Mouse (Mus musculus): ENCODE measurements at regions not wholly inside any gene's neighbourhood (a gene's known extent, or its start where the extent isn't known, plus 50 kb on each side); places are given as distances from the start of the nearest gene placed in this dataset.
A peak's percentile ranks its signal among the peaks of the same experiment; 100 is the strongest.

DNA sequence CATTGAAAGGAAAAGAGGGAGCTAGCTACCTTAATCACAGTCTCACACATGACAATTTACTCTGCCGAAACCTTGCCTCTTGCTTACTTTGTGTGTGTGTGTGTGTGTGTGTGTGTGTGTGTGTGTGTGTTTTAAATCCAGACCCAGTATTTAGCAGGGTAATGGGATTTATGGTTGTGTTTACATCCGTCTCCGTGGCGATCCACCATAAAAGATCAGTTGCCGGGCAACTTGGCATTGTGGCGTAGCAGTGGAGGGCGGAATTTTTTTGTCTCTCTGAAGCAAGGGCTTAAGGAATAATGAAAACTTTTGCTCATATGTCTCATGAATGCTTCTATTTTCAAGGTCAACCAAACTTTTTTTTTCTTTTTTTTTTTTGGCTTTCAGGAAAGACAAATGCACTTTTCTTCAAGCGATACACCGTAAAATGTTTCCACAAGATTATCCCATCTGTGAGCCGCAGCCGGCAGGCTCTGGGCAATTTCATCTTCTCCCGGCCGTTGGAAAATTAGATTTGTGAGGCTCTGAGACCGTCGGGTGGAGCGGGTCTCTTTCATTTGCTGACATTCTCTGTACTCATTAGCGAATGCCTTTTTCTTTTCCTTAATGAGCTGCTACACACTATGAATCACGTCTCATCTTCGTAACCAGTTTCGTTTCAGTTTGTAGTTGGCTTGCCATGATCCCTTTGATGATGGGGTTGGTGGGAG, 53.9 kb upstream of the Ptch1 start:
- Histone ChIP-seq H3K4me3 (no peak overlapping the region), H3K27me3 (replicated peaks) (no peaks in the 10 kb centered on the region), H3K27ac (replicated peaks) (no peak overlapping the region), H3K4me1 (no peaks in the 10 kb centered on the region), H3K4me2 (0 out of 2 replicates have a peak overlapping the region, but pooled peaks have one; percentile 18), H3K9me3 (no peaks in the 10 kb centered on the region), H3K36me3 (no peaks in the 10 kb centered on the region), H3K9ac (no peak overlapping the region)
- 73% methylated on average over 20 of the region's 20 CpGs for WGBS
- ATAC-seq (ENCODE audit: extremely low read depth, insufficient number of reproducible peaks, low FRiP score, low TSS enrichment) = no peak

DNA sequence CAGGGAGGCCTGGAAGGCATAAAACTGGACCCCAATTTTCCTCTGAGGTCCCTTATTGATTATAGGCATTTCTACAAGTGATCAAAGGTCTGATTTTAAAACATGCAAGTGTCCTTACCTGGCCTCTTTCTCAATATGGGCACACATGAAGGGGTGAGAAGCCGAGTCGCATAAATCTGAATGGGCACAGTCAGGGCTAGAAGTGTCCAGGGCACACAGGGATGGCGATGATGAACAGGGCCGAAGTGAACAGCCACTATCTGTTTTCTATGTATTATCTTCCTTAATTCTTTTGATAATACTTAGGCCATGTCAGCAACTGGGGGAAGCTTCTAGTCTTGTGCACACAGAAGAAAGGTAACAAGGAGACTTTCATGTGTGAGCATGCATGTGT, 54.5 kb upstream of the Ptch1 start:
- Histone ChIP-seq H3K4me2 (no peak overlapping the region), H3K9me3 (no peaks in the 10 kb centered on the region), H3K4me1 (no peaks in the 10 kb centered on the region), H3K27me3 (replicated peaks) (no peaks in the 10 kb centered on the region), H3K4me3 (no peak overlapping the region), H3K36me3 (no peaks in the 10 kb centered on the region), H3K27ac (replicated peaks) (no peak overlapping the region), H3K9ac (no peak overlapping the region)
- WGBS = 85% methylated on average over 4 of the region's 4 CpGs
- no peak for ATAC-seq (ENCODE audit: extremely low read depth, insufficient number of reproducible peaks, low FRiP score, low TSS enrichment)

DNA sequence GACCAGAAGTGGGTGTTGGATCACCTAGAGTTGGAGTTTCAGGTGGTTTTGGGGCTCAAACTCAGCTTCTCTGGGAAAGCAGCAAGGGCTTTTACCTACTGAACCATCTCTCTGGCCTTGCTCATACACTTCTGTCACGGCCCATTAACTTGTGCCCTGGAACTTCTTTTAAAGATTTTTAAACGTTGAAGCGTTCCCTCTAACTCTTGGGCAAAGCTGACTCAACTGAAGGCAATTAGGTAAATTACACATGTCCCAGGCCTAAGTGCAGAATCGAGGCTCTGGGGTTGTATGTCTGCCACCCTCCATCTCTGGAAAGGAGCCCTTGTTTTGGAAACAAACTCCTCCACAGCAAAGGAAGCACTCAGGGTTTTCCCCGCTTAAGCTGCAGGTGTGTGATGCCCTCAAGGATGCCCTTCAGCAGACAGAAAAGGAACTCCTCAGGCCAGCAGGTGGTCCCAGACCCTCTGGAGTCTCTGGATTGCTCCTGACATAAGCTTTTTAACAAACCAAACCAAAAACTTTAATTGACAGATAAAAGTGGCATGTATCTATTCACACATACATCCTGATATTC, 58.5 kb upstream of the Ptch1 start:
- H3K36me3 ChIP-seq = no peaks in the 10 kb centered on the region
- WGBS = 57% methylated on average over 5 of the region's 5 CpGs

DNA sequence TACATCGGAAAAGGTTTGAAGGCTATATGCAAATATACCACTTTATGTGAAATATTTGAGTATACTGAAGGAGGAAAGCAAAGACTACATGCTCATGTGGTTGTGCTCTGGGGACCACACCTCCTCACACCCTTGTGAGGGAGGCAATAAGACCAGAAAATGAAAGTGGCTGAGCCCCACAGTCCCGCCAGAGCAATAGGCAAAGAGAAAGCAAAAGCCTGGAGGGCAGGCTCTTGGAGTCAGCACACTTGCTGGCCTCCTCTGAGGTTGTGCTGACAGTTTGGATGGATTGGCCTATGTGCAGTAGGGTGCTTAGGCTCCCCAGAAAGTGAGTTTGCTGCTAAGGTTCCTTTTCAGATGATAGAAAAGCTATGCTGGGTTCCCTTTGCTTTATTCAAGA, 60.9 kb upstream of the Ptch1 start:
- Histone ChIP-seq H3K9me3 (no peaks in the 10 kb centered on the region), H3K9ac (no peak overlapping the region), H3K4me3 (no peak overlapping the region), H3K27me3 (replicated peaks) (no peaks in the 10 kb centered on the region), H3K27ac (replicated peaks) (no peak overlapping the region), H3K4me2 (no peak overlapping the region), H3K4me1 (no peaks in the 10 kb centered on the region), H3K36me3 (no peaks in the 10 kb centered on the region)
- WGBS = 73% methylated on average over 2 of the region's 2 CpGs
- no peak for ATAC-seq (ENCODE audit: extremely low read depth, insufficient number of reproducible peaks, low FRiP score, low TSS enrichment)

More for the DNA sequence above, 58.5 kb upstream of the Ptch1 start:
- Histone ChIP-seq H3K27ac (replicated peaks) (no peak overlapping the region), H3K4me2 (no peak overlapping the region), H3K4me3 (no peak overlapping the region), H3K9me3 (no peaks in the 10 kb centered on the region), H3K27me3 (replicated peaks) (no peaks in the 10 kb centered on the region), H3K4me1 (no peaks in the 10 kb centered on the region), H3K9ac (no peak overlapping the region)
- ATAC-seq (ENCODE audit: extremely low read depth, insufficient number of reproducible peaks, low FRiP score, low TSS enrichment) = no peak

DNA sequence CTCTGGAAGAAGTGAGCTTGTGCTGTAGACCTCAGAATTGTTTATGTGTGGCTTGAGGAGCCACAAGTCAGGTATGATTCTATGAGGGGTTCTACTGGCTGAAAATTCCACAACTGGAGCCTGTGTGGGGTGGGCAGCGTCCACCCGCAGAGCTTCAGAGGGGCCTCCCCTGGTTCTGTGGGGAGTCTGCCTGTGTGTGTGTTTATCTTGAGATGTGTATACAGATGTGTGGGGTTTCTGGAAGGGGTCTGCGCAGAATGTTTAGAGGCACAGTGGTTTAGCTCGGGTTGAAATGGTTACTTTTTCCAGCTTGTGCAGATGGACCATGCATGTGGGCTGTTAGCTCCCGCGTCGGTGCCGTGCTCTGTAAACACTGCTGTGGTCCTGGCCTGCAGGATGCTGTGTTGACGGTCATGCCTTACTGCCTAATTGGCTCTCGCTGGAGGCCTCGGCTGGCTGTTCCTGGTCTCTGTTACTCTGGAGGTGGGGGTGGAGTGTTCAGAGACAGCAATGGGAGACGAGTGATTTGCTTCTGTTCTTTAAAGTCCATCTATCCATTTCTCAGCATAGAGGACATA, 68.3 kb upstream of the Ptch1 start:
- Histone ChIP-seq H3K4me2 (no peak overlapping the region), H3K4me1 (peaks cover 25% of the 10 kb centered on the region), H3K4me3 (no peak overlapping the region), H3K27ac (replicated peaks) (peak overlapping the region; percentile 93), H3K9ac (no peak overlapping the region), H3K27me3 (replicated peaks) (no peaks in the 10 kb centered on the region), H3K36me3 (no peaks in the 10 kb centered on the region), H3K9me3 (no peaks in the 10 kb centered on the region)
- WGBS = 40% methylated on average over 12 of the region's 12 CpGs
- ATAC-seq (ENCODE audit: extremely low read depth, insufficient number of reproducible peaks, low FRiP score, low TSS enrichment) = no peak

DNA sequence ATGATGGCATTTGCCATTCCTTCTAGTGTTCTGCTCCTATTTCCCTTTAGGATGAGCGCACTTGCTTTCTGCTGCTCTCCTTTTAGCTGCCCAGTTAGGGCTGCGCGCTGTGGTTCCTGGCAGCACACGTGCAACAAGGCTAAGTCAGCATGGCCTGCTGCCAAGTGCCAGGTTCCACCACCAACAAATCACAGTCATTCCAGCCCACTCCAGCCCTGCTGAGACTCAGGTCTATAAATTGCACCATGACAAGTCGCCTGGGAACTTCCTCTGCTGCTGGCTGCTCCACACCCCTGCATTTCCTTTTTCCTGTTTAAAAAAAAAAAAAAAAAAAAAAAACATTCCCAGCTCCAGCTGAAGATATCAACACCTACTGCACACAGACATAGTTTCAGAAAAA, 69.2 kb upstream of the Ptch1 start:
- H3K9ac ChIP-seq = no peak overlapping the region
- H3K27me3 ChIP-seq (replicated peaks) = no peaks in the 10 kb centered on the region
- ATAC-seq (ENCODE audit: extremely low read depth, insufficient number of reproducible peaks, low FRiP score, low TSS enrichment) = peak; percentile 72
- H3K27ac ChIP-seq (replicated peaks) = peak overlapping the region; percentile 93
- H3K9me3 ChIP-seq = no peaks in the 10 kb centered on the region
- 20% methylated on average over 5 of the region's 5 CpGs for WGBS
- no peaks in the 10 kb centered on the region for H3K36me3 ChIP-seq
- peak overlapping the region; percentile 31 for H3K4me2 ChIP-seq
- no peak overlapping the region for H3K4me3 ChIP-seq
- H3K4me1 ChIP-seq = peaks cover 25% of the 10 kb centered on the region

DNA sequence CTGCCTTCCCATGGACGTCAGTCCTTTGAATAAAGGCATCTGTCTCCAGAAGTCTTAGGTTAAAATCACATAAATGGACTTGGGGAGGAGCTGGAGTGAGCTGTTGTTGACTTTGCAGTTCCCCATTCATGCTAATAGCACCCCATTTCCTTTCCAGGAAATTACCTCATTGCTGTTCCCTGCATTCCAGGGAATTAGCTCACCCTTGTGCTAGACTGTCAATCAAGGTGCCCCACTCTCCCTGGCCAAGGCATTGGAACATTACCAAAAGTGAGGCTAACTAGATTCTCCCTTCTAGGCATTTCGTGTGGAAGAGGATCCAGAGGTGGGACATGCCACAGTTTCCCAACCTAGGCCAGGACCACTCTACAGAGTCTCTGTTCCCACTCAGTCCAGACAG, 70.0 kb upstream of the Ptch1 start:
- Histone ChIP-seq H3K27ac (replicated peaks) (peak overlapping the region; percentile 93), H3K4me2 (peak overlapping the region; percentile 31; the same call in 1 of the 2 replicates), H3K27me3 (replicated peaks) (no peaks in the 10 kb centered on the region), H3K4me3 (no peak overlapping the region), H3K9ac (no peak overlapping the region), H3K9me3 (no peaks in the 10 kb centered on the region), H3K4me1 (peaks cover 25% of the 10 kb centered on the region), H3K36me3 (no peaks in the 10 kb centered on the region)
- no peak for ATAC-seq (ENCODE audit: extremely low read depth, insufficient number of reproducible peaks, low FRiP score, low TSS enrichment)
- 42% methylated on average over 2 of the region's 2 CpGs for WGBS

DNA sequence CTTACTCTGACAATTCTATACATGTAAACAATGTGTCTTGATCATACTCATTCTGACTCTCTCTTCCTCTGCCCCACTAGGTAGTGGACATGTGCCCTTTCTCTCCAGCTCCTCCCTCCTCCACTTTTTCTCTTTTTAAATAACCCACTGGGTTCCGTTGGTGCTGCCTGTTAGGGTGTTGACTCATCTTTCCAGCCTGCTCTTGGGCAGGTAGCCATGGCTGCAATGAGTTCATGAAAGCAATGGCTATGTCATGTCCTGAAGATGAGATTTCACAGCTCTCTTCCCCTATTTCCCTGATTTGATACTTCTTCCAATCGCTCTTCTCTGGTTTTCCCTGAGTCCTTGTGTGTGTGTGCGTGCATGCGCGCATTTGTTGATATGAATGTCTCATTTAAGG, 70.9 kb upstream of the Ptch1 start:
- H3K9me3 ChIP-seq = no peaks in the 10 kb centered on the region
- no peak for ATAC-seq (ENCODE audit: extremely low read depth, insufficient number of reproducible peaks, low FRiP score, low TSS enrichment)
- no peaks in the 10 kb centered on the region for H3K36me3 ChIP-seq
- no peaks in the 10 kb centered on the region for H3K27me3 ChIP-seq (replicated peaks)
- H3K4me3 ChIP-seq = no peak overlapping the region
- peaks cover 25% of the 10 kb centered on the region for H3K4me1 ChIP-seq
- H3K9ac ChIP-seq = no peak overlapping the region
- no peak overlapping the region for H3K27ac ChIP-seq (replicated peaks)
- 85% methylated on average over 5 of the region's 5 CpGs for WGBS
- no peak overlapping the region for H3K4me2 ChIP-seq

DNA sequence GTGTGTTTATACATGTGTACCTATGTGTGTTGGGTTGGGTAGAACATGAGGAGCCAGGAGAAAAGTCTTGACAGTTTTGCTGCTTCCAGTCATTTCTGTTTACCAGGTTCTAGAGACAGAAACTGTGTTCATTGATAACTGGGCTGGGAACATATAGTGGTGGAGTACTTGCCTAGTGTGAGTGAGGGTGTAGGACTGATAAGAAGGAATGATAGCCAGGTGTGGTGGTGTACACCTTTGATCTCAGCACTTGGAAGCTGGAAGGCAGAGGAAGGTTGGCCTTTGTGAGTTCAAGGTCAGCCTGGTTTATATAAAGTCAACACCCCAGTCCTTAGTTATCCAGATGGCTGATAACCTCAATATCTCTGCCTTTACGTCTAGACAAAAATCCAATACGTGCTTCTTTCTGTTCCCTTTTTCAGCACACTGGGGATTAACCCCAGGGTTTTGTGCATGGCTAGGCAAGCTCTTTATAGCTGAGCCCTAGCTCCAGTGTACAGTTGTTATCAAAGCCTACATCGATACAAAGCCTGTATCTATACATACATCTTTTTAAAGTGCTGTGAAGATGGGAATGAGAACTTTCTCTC, 75.8 kb upstream of the Ptch1 start:
- no peak overlapping the region for H3K4me2 ChIP-seq
- no peaks in the 10 kb centered on the region for H3K36me3 ChIP-seq
- no peak overlapping the region for H3K9ac ChIP-seq
- no peaks in the 10 kb centered on the region for H3K4me1 ChIP-seq
- no peaks in the 10 kb centered on the region for H3K27me3 ChIP-seq (replicated peaks)
- 50% methylated on average over 3 of the region's 3 CpGs for WGBS
- no peak for ATAC-seq (ENCODE audit: extremely low read depth, insufficient number of reproducible peaks, low FRiP score, low TSS enrichment)
- no peak overlapping the region for H3K27ac ChIP-seq (replicated peaks)
- no peaks in the 10 kb centered on the region for H3K9me3 ChIP-seq
- H3K4me3 ChIP-seq = no peak overlapping the region

DNA sequence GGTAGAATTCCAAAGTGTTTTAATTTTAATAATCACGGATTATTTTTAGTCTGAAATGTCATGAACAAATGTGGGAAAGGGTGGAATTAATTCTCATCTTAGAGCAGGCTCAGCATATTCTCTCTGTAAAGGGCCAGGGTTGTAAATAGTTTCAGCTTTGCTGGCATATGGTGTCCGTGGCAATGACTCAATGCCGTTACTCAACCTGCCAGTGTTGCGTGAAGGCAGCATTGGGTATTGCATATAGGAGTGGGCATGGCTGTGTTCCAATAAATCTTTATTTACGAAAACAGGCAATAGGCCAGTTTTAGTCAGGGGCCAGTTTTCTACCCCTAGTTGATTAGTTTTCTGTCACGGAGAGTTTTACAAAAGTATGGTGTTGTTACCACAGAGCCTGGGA, 81.1 kb upstream of the Ptch1 start:
- WGBS = 88% methylated on average over 6 of the region's 6 CpGs
- H3K4me2 ChIP-seq = no peak overlapping the region
- H3K9me3 ChIP-seq = no peaks in the 10 kb centered on the region
- H3K9ac ChIP-seq = no peak overlapping the region
- H3K36me3 ChIP-seq = no peaks in the 10 kb centered on the region
- no peak overlapping the region for H3K4me3 ChIP-seq
- H3K27me3 ChIP-seq (replicated peaks) = no peaks in the 10 kb centered on the region
- no peak overlapping the region for H3K27ac ChIP-seq (replicated peaks)
- no peak for ATAC-seq (ENCODE audit: extremely low read depth, insufficient number of reproducible peaks, low FRiP score, low TSS enrichment)
- peaks cover 7% of the 10 kb centered on the region; the same call in 1 of the 2 replicates for H3K4me1 ChIP-seq

DNA sequence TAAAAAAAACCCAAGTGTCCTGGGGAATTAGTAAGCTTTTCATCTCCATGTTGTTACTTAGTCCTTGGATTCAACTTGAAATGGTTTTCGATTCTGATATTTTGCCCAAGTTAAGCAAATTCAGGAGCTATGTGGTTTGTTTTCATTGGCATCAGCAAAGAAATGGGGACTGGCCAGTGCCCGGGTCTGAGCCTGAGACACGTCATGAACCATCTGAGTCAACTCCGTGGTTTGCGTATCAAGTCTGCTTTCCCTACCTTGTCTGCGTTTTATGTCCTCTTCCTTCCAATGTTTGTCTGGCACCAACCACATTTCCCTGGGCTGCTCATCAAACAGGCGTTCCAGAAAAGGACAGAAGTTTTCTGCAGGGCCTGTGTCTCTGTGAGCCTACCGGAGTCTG, 83.7 kb upstream of the Ptch1 start:
- 81% methylated on average over 8 of the region's 8 CpGs for WGBS
- Histone ChIP-seq H3K27ac (replicated peaks) (no peak overlapping the region), H3K9ac (no peak overlapping the region), H3K9me3 (no peaks in the 10 kb centered on the region), H3K36me3 (no peaks in the 10 kb centered on the region), H3K4me2 (no peak overlapping the region), H3K4me3 (no peak overlapping the region), H3K27me3 (replicated peaks) (no peaks in the 10 kb centered on the region), H3K4me1 (peaks cover 7% of the 10 kb centered on the region; the same call in 1 of the 2 replicates)
- no peak for ATAC-seq (ENCODE audit: extremely low read depth, insufficient number of reproducible peaks, low FRiP score, low TSS enrichment)

All from heart, embryonic 13.5 days (tissue).